In genomic region chr7:3644672-3645487, GRCm38 (mm10) we compare ENCODE assay signal across 8 mouse cellular contexts. TPM values are rescaled to one million over a fixed set of nuclear protein-coding genes. Genes with fewer than 3 reads are reported as not detected.
A peak's percentile ranks its signal among the peaks of the same experiment; 100 is the strongest.
DNase-seq lines count a peak whose midpoint lies in the region; ATAC-seq lines count a peak whose summit lies in the region.

TSS of gene Cnot3 (plus strand) at chr7:3645268.

- ATAC-seq in hindbrain, embryonic 15.5 days (ENCODE audit: low FRiP score, low read depth), result peak; percentile 98

- DNase-seq in T-cell, adult 2 months (ENCODE audit: low spot score), result peak; percentile 100
- DNase-seq in cerebellum, postnatal 36 days, result peak; percentile 97
- DNase-seq in frontal cortex, postnatal 36 days (ENCODE audit: low spot score in 2 of 2), result peak; percentile 99
- peak; percentile 99 for DNase-seq in left cerebral cortex, adult 11 months (ENCODE audit: low spot score)
- peak; percentile 98 to 100 for DNase-seq in lung, postnatal 4 days
- peak; percentile 98 for DNase-seq in retina, postnatal 7 days (ENCODE audit: low read depth, low spot score)
- peak; percentile 91 for DNase-seq in urinary bladder, adult 2 months (ENCODE audit: low spot score)

- no peaks in the 10 kb centered on the region for H3K9me3 ChIP-seq in hindbrain, embryonic 15.5 days

- peaks cover 14% of the 10 kb centered on the region; the same call in 1 of the 2 replicates for H3K36me3 ChIP-seq in hindbrain, embryonic 15.5 days

- peak within 1 kb of the TSS; percentile 97 for H3K9ac ChIP-seq in hindbrain, embryonic 15.5 days

- H3K27me3 ChIP-seq in hindbrain, embryonic 15.5 days, result no peaks in the 10 kb centered on the region; the same call in 1 of the 2 replicates

- H3K4me3 ChIP-seq in hindbrain, embryonic 15.5 days, result peak within 1 kb of the TSS; percentile 89

- peaks cover 46% of the 10 kb centered on the region for H3K4me1 ChIP-seq in hindbrain, embryonic 15.5 days (replicated peaks)

- under 1% methylated on average over 57 of the region's 58 CpGs for WGBS in hindbrain, embryonic 15.5 days

- H3K27ac ChIP-seq in hindbrain, embryonic 15.5 days (replicated peaks), result peak within 1 kb of the TSS; percentile 96

- peak within 1 kb of the TSS; percentile 73 for H3K4me2 ChIP-seq in hindbrain, embryonic 15.5 days

RNA-seq across cellular contexts. Expression of gene Cnot3, which starts in this region (rescaled TPM):
- polyA plus RNA-seq in hindbrain, embryonic 15.5 days (2015; fragmentation: Nextera tagmentation; extraction: Ambion mirVana), result 39.5 and 47.3 TPM in 2 replicates
- 23.5 and 42.6 TPM in 2 replicates for polyA plus RNA-seq in urinary bladder, adult 2 months (2012; rRNA removed)

Comparison
In these comparisons a context has a peak if more than half of its experiments do, and no peak if none do; other contexts are left out.
1. Peak in every context shown above with its lines: DNase-seq, ATAC-seq, H3K4me3 ChIP-seq and H3K27ac ChIP-seq.